Mouse (Mus musculus): ENCODE results near the gene Zfp786.
A peak's percentile ranks its signal among the peaks of the same experiment; 100 is the strongest.

Zfp786 gene

DNA sequence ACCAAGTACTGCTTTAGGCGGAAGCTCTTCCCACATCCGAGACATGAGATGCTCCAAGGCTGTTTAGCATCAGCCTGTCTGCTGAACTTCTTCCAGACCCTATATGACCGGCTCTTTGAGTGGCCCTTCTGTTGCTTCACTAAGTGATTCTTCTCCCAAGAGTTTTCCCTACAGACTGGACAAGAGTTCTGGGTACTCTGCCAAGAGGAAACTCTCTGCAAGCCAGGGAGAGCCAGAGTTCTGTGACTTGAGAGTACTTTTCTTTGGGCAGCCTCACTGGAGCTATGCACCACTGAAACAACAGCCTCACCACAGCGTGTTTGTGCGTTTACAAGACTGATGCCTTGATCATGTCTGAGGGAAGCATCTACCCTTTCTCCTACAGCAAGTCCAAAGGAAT, 9.4 kb downstream of the Zfp786 start:
- DNase-seq (ENCODE audit: low spot score in 2 of 2) = no peak

DNA sequence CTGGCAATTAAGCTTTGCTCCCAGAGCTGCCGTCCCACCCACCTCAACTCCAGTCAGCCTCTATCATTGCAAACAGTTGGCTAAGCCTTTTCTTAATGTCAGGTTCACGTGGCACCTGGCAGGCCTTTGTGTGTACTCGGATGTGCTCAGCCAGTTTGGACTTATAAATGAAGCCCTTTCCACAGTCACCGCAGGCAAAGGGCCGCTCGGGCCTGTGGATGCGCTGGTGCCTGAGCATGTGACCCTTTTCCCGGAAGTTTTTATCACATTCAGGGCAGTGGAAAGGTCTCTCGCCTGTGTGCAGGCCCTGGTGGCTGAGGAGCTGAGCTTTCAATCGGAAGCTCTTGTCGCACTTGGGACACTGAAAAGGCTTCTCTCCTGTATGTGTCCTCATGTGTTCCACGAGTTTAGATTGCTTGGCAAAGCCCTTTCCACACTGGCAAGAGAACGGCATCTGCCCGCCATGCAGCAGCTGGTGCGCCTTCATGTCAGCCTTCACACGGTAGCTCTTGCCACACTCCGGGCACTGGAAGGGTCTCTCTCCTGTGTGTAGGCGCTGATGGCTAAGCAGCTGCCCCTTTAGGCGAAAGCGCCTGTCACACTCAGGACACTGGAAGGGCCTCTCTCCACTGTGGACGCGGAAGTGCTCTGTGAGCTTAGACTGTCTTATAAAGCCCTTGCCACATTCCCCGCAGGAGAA, 10.9 kb downstream of the Zfp786 start:
- DNase-seq (ENCODE audit: low spot score in 2 of 2) = peak in 1 of 2 experiments; percentile 33

DNA sequence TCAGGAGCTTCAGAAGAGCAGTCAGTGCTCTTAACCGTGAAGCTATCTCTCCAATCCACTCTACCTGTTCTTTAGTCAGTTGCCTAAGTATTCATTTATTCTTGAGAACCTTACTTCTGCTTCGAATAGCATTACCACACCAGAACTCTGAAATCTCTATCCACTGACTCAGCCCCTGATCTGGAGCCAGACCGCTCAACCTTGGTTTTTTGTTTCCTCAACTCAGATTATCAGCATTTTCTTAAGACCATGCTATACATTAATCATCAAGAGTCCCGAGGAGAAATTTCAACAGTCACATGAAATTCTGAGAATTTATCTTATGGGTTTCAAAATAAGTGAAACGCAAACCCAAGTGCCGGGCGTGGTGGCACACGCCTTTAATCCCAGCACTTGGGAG, 11.9 kb downstream of the Zfp786 start:
- DNase-seq (ENCODE audit: low spot score in 2 of 2) = no peak

DNA sequence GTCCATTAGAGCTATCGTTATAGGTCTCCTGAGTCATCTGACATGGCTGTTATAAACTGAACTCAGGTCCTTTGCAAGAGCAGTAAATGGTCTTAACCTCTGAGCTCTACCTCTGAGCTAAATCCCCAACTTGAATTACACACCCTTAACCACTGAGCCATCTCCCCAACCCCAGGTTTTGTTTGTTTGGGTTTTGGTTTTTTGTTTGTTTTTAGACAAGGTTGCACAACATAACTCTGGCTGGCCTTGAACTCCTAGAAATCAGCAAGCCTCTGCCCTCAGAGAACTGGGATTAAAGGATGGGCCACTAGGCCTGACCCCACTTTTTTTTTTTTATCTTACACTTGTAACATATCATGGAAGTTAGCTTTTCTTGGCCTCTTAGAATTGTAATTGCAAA, 14.5 kb downstream of the Zfp786 start:
- no peak for DNase-seq (ENCODE audit: low spot score in 2 of 2)

DNA sequence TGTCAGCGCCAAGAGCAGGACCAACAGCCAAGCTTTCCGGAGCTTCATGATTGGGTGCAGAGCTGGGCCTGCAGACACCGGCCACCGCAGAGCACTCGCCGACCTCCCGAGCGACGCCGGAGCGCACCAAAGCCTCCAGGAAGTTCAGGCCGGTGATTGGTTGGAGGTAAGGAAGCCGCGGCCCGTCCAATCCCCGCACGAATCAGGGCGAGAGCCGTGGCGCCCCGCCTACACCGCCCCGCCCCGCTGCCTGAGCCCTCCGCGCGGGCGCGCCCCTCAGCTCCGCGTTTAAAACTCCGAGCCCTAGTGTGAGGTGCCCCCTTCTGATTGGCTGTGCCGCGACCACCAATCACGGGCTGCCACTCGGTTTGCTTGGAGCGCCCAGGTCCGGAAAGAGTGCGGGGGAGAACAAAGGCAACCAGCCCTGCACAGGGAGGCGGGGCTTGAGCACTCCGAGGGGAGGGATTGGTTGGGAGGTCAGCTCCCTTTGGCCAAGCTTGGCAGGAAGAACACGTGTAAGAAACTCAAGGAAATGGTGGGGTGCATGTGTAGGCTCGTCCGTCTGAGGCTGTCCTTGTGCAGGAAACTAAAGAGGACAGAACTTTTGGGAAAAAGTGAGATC, 17.3 kb downstream of the Zfp786 start, which contains the start of gene Pdia4:
Pdia4 (minus strand) TSS at position 174 of the 622 bp plus-strand sequence.
- DNase-seq (ENCODE audit: low spot score in 2 of 2) = peak; percentile 98 to 99

DNA sequence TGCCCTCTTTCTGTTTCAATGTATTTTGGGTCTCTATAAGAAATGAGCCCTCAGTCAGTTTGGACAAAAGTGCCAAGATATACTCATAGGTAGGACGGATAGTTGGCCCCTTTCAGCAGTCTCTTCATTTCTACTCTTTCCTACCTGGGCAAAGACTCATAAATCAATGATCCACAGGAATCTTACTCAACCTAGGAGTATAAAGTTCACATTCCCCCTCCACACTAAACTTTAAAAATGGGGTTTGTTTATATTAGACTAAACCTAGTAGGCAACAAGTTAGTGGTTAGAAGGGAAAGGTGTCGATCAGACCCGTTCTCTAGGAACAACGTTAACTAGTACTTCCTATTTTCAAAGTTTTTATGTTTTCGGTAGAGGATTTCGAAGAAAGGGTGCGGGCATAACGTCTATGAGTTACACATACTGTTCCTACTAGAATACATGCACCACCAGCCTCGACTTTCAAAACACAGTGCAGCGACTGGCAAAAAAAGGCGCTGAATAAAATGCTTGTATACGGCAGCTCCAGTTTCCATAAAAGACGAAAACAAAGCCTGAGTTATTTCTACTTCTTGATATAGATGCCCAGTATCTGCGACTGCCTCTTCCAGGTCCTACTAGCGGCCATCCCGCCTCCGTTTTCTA, 18.3 kb downstream of the Zfp786 start:
- DNase-seq (ENCODE audit: low spot score in 2 of 2) = no peak

DNA sequence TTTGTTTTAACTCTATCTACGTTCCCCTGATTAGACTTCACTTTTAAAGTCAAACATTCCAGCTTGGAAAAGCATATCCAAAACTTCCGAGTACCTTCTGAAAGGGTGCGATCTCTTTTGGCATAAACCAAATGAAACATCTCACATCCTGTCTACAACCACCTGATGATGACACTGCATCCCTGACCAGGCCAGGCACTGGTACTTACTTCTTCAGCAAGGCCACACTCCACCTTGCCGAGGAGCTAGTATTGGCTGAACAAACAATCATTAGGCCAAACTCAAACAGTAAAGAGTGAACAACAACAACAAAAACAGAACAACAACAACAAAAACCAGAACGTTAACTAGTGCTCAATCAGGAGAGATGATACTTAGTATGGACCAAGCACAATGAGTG, 19.3 kb downstream of the Zfp786 start:
- DNase-seq (ENCODE audit: low spot score in 2 of 2) = no peak

DNA sequence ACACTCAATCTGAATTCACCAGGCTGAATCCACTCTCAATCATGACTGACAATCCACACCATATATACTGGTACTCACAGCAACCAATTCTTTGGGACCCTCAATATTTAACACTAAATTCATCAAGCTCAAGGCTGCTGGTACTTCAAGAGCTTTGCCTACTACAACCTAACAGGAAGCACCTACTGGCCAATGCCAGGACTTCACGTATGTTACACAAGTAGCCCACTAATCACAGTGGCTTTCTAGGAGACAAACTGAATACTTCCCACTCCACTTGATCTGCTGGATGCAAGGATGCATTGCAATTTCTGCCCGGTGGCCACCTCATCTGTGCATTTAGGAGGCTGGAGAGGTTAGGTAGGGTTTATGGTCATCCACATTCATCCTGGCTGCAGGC, 20.5 kb downstream of the Zfp786 start:
- DNase-seq (ENCODE audit: low spot score in 2 of 2) = no peak

DNA sequence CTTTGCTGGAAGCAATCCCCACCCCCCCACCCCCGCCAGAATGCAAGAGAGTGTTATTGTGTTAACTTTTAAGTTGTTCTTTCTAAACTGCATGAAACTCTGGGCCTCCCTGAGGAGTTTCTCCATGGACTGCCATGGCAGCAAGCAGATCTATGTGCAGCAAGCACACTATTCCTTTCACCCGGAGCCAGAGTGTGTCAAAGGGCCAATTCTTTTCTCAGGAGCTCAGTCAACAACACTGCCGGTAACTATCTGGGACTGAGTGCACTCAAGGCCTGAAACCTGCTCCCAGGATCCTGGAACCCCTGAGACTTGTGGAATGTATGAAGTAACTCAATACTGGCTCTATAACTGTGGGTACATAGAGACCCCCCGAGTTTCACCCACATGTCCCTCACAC, 21.6 kb downstream of the Zfp786 start:
- no peak for DNase-seq (ENCODE audit: low spot score in 2 of 2)

DNA sequence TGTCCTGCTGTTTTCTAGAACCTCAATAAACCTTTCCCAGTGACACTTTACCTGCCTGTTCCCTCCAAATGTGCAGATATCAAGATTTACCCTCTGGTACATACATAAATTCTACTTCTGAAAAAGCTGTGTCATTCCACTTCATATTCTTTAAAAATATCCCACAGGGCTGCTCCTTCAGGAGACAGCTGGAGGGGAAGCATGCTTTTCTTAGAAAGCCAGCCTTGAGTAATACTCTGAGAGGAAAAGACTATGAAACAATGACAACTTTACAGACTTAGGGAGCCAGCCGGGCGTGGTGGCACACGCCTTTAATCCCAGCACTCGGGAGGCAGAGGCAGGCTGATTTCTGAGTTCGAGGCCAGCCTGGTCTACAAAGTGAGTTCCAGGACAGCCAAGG, 22.1 kb downstream of the Zfp786 start:
- no peak for DNase-seq (ENCODE audit: low spot score in 2 of 2)

DNA sequence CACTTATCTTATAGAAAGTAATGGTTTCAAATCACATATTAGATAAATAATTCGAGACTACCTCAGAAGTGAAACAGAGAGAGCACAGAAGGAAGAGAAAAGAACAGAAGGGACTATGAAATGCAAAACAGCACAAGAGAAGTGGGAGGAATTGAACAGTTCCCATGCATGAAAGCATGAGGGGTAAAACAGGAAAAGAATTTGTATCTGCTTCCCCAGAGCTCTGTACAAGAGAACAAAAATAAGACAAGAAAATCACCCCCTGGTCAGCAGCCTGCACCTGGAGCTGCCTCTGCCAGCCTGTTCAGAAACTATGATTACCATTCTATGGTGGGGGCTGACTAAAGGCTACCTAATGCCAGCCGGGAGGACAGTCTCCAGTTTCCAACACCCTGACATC, 23.2 kb downstream of the Zfp786 start:
- DNase-seq (ENCODE audit: low spot score in 2 of 2) = no peak

DNA sequence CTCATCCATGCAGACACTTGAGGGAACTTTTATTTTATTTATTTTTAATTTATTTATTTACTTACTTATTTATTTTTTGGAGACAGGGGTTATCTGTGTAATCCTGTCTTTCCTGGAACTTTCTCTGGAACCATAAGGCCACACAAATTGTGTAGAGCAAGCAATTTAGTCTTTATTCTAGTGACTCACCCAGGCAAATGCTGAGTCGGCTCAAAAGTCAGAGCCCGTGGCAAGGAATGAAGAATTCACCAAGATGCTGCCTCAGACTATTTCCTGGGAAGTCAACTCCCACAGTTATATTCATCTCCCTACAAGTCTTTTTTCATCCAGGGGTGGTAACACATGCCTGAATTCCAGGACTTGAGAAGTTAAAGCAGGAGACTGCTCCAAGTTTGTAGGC, 25.1 kb downstream of the Zfp786 start:
- no peak for DNase-seq (ENCODE audit: low spot score in 2 of 2)

DNA sequence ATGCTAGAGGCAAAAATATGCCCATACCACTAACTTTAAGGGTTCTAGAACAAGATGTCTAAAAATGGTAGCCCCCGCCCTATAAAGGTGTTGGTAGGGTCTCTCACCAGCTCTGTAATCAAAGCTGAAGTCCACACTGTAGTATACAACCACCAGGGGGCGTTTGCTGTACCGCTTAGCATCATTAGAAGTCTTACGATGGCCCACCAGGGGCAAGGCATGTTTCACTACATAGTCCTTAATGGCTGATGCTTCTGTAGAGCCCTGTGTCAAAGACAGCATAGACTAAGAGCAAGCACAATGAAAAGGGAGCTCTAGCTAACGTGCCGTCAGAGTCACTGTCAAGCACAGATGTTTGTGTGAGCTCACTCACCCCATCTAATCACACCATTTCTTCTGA, 31.6 kb downstream of the Zfp786 start:
- DNase-seq (ENCODE audit: low spot score in 2 of 2) = peak in 1 of 2 experiments; percentile 51

DNA sequence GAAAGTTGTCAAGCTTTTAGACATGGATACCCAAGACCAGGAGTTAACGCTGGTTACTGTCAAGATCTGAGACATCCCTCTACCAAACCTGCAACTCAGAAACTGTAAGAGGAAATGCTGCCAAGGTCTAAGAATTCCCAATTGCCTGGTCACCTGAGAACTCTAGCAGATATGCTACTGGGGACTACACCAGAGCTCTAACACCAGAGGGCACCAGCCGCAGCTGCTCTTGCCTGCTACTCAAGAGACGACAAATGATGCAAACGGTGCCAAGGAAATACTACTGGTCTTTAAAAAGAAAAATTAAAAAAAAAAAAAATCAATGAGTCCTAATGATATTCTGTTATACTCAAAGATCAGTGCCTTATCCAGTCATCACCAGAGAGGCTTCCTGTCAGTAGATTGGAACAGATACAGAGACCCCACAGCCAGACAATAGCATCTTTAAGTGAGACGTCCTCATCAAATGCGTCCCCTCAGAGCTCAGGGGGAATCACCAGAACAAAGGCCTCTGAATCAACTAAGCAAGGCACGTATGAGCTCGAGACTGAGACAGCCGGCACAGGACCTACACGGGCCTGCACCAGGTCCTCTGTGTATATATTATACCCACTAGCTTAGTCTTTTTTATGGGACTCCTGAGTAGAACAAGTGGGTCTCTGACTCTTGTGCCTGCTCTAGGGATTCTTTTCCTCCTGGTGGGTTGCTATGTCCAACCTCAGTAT, 36.4 kb downstream of the Zfp786 start:
- DNase-seq (ENCODE audit: low spot score in 2 of 2) = peak; percentile 60 to 61

DNA sequence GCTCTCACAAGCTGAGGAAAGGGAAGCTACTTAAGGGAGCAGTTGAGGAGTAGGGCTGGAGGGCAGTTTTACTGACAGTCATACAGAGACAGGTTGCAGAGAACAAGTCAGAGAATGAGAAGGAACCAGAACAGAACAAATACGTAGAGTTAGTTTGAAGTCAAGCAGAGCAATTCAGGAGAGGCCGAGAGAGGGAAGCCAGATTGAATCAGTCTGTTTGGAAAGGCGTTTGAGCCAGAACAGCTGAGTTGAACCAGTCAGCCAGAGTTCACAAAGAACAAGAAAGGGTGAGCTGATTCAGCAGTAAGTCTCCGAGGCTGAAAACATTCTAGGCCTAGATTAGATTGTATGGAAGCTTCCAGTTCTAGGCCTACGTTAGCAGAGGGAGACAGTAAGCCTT, 37.4 kb downstream of the Zfp786 start:
- DNase-seq (ENCODE audit: low spot score in 2 of 2) = no peak

DNA sequence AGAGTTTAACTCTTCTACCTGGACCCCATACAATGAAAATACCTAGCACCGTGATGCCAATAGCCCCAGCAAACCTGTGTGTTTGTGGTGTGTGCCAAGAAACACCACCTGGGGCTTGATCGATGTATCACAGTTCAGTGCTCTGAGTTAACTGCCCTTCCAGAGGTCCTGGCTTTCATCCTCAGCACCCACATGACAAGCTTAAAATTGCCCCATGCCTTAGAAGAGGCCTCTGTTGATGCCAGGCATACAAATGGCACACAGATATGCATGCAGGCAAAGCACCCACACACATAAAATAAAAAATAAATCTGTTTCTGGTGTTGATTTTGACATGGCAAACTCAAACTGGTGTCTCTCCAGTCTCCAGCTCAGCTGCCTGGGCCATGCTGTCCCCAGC, 38.1 kb downstream of the Zfp786 start:
- DNase-seq (ENCODE audit: low spot score in 2 of 2) = no peak

DNA sequence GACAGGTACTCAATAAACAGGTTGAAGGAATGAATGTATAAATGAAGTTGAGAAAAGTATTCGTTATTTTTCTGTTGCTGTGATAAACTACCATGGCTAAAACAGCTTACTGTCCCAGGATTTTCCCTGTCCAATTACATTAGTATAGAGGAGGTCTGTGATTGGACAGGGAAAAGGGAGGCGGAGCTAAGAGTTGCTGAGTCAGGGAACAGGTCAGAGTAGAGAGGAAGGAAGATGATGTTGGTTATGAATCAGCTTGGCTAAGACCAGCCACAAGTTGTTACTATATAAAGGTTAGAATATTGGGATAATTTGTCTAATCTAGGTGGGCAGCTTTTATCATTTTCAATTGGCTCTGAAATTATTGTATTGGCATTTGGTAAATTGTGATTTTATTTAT, 39.9 kb downstream of the Zfp786 start:
- no peak for DNase-seq (ENCODE audit: low spot score in 2 of 2)

DNA sequence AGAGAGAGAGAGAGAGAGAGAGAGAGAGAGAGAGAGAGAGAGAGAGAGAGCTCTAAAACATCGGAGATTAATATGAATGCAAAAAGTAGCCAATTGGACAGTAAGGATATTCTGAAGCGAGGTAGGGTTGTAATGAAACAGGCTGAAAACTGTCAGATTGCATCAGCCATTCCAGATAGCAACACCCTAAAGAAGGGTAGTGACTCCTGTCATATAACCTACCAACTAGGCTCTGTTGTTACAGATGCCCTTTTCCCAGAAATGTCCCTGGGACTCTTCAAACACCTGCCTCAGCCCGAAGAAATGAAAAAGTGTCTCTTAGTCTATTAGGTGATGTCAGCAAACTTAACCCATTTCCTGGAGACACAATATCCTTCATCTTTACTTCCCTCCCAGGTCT, 41.8 kb downstream of the Zfp786 start:
- DNase-seq (ENCODE audit: low spot score in 2 of 2) = no peak

DNA sequence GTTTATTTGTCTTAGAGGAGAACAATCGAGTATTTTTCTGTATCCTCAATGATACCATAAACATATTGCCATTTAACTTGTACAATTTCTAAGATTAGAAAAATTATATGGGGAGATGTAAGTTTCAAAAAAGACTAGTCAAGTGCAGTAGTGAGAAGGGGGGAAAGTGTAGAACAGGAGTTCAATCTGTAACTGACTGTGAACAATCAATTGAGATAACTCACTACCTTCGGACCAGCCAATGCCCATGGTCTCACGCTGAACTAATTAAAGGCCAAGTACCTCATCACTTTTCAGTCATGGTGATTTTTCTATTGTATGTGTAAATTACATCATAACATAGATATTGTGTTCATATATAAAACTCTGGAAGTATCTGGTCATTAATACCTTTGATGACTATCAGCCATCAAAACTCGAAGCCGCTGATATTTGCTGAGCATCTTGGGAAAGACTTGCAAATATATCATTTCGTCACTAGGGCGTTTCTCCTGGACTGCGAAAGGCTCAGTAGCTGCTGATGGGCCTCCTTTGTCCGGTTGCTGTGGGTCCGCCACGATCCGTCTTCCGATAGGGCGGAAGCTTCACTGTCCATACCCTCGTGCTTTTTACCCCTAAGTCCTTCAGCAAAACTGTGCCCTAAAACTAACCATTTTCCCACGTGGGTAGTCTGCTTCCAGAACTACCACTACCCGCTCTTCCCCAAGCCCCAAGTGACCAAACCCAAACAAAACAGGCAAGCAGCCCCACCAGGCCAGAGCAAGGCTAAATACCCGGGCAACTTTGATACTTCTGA, 42.5 kb downstream of the Zfp786 start:
- peak; percentile 87 to 91 for DNase-seq (ENCODE audit: low spot score in 2 of 2)

DNA sequence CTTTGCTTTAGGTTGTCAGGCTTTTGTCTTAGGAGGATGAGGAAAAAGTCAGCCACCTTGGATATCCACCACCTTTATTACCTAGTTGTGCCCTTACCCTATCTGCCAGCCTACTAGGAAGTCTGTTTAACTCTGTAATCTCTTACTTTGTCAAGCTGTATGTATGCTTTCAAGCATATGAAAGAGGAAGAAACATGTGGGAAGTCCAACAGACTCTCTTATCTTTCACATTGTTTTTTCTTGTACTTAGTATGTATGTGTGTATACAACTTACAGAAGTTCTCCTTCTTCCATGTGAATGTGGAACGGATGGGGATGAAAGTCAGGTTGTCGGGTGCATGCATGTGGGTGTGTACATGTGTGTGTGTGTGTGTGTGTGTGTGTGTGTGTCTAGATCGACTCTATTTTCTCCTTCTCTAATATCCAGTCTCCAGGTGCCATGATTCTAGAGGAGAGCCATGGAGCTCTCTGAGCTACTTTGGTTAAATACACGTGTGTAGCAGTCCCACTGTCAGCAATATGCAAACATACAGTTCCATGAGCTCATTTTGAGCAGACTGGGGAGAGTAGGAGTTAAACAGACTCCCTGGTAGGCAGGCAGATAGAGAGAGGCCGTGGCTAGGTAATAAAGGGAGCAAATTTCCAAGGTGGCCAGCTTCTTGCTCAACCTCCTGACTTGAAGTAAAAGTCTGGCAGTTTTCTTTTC, 45.8 kb downstream of the Zfp786 start:
- no peak for DNase-seq (ENCODE audit: low spot score in 2 of 2)

All from right cerebral cortex, postnatal 10 days (tissue).